Mouse (Mus musculus) brain, adult 2 months (tissue): Measurements from ENCODE around the gene Copb1.

Experiments
- DNase-seq: peaks from one replicate; pipeline ENCODE4 v3.0.0; 2011; ENCODE audit warnings: low read depth, low spot score

Gene Copb1

GRCm38 (mm10) chr7:114253885-114254833, at the start of gene Copb1:
Gene Copb1 (minus strand): TSS chr7:114254711.
- DNase-seq: peak; percentile 98

GRCm38 (mm10) chr7:114301293-114301782, 46.8 kb upstream of the Copb1 start:
- peak; percentile 81 for DNase-seq

- DNase-seq: no peak
Observed at GRCm38 (mm10) chr7:114300782-114301181, 46.3 kb upstream of the Copb1 start.

GRCm38 (mm10) chr7:114299247-114299646, 44.7 kb upstream of the Copb1 start:
- DNase-seq: no peak

GRCm38 (mm10) chr7:114294698-114295097, 40.2 kb upstream of the Copb1 start:
- DNase-seq: no peak

- DNase-seq: no peak
Observed at GRCm38 (mm10) chr7:114293903-114294302, 39.4 kb upstream of the Copb1 start.

- peak; percentile 89 for DNase-seq
Observed at GRCm38 (mm10) chr7:114292501-114292971, 38.0 kb upstream of the Copb1 start.

- peak; percentile 37 for DNase-seq
Observed at GRCm38 (mm10) chr7:114291461-114292335, 37.2 kb upstream of the Copb1 start.

- DNase-seq: peak; percentile 98
Observed at GRCm38 (mm10) chr7:114290078-114290506, 35.6 kb upstream of the Copb1 start.

GRCm38 (mm10) chr7:114284296-114284910, 29.9 kb upstream of the Copb1 start:
- no peak for DNase-seq

GRCm38 (mm10) chr7:114283006-114283405, 28.5 kb upstream of the Copb1 start:
- no peak for DNase-seq

- DNase-seq: peak; percentile 67
Observed at GRCm38 (mm10) chr7:114281671-114282070, 27.2 kb upstream of the Copb1 start.

GRCm38 (mm10) chr7:114276005-114276752, 21.7 kb upstream of the Copb1 start, which contains the start of gene Psma1:
Gene Psma1 (minus strand): TSS chr7:114276118.
- DNase-seq: peak; percentile 100

GRCm38 (mm10) chr7:114275372-114276004, 21.0 kb upstream of the Copb1 start:
- no peak for DNase-seq

GRCm38 (mm10) chr7:114268446-114268845, 13.9 kb upstream of the Copb1 start:
- DNase-seq: no peak

GRCm38 (mm10) chr7:114251684-114252083, 2.8 kb downstream of the Copb1 start:
- DNase-seq: peak; percentile 6

GRCm38 (mm10) chr7:114233980-114234379, 20.5 kb downstream of the Copb1 start:
- DNase-seq: no peak

- DNase-seq: no peak
Observed at GRCm38 (mm10) chr7:114232982-114233381, 21.5 kb downstream of the Copb1 start.

- DNase-seq: no peak
Observed at GRCm38 (mm10) chr7:114231857-114232256, 22.7 kb downstream of the Copb1 start.

- no peak for DNase-seq
Observed at GRCm38 (mm10) chr7:114226521-114226920, 28.0 kb downstream of the Copb1 start.
